Mouse (Mus musculus): ENCODE measurements around the gene Gm5800. TPM values are rescaled to one million over a fixed set of nuclear protein-coding genes. Genes with fewer than 3 reads are reported as not detected.
"Not testable (repeated sequence)": the region's sequence is repeated elsewhere in the genome, so short reads cannot be mapped to it uniquely, and the experiment has no call there.

Gm5800 gene
- not detected in 2 replicates for polyA plus RNA-seq (2015; fragmentation: Nextera tagmentation; extraction: Ambion mirVana)

GRCm38 (mm10) chr14:51717083-51717482 is at the start of gene Gm5800:
TSS of gene Gm5800 (minus strand) at chr14:51717183.
- Histone ChIP-seq H3K4me1 (no peaks in the 10 kb centered on the region), H3K9me3 (replicated peaks) (no peaks in the 10 kb centered on the region), H3K36me3 (ENCODE audit: poor library complexity, severe bottlenecking) (no peaks in the 10 kb centered on the region), H3K9ac (no peak within 1 kb of the TSS), H3K4me3 (no peak within 1 kb of the TSS), H3K27me3 (no peaks in the 10 kb centered on the region), H3K27ac (no peak within 1 kb of the TSS), H3K4me2 (no peak within 1 kb of the TSS)
- ATAC-seq = no peak
- WGBS = 66% methylated on average over 1 of the region's 1 CpGs

- ATAC-seq = no peak
- no peak overlapping the region for H3K4me3 ChIP-seq
- no peaks in the 10 kb centered on the region for H3K9me3 ChIP-seq (replicated peaks)
- H3K4me1 ChIP-seq = no peaks in the 10 kb centered on the region
- no peaks in the 10 kb centered on the region for H3K27me3 ChIP-seq
- 79% methylated on average over 2 of the region's 2 CpGs for WGBS
- H3K9ac ChIP-seq = no peak overlapping the region
- no peak overlapping the region for H3K27ac ChIP-seq
- H3K4me2 ChIP-seq = no peak overlapping the region
- H3K36me3 ChIP-seq (ENCODE audit: poor library complexity, severe bottlenecking) = no peaks in the 10 kb centered on the region
Measured at GRCm38 (mm10) chr14:51755944-51756343, 39.0 kb upstream of the Gm5800 start.

- Histone ChIP-seq H3K9me3 (replicated peaks) (no peaks in the 10 kb centered on the region), H3K27ac (no peak overlapping the region), H3K4me2 (peak overlapping the region; percentile 65), H3K9ac (no peak overlapping the region), H3K4me1 (peaks cover 24% of the 10 kb centered on the region), H3K36me3 (ENCODE audit: poor library complexity, severe bottlenecking) (no peaks in the 10 kb centered on the region), H3K4me3 (peak overlapping the region; percentile 33), H3K27me3 (peaks cover 51% of the 10 kb centered on the region)
- ATAC-seq = 0 out of 2 replicates have a peak, but pooled peaks have one; percentile 50
- WGBS = 1% methylated on average over 42 of the region's 42 CpGs
Measured at GRCm38 (mm10) chr14:51740347-51741170, 23.6 kb upstream of the Gm5800 start.

- peaks cover 51% of the 10 kb centered on the region for H3K27me3 ChIP-seq
- no peak overlapping the region for H3K27ac ChIP-seq
- 2% methylated on average over 23 of the region's 24 CpGs for WGBS
- no peaks in the 10 kb centered on the region for H3K36me3 ChIP-seq (ENCODE audit: poor library complexity, severe bottlenecking)
- H3K4me3 ChIP-seq = peak overlapping the region; percentile 22
- H3K9me3 ChIP-seq (replicated peaks) = no peaks in the 10 kb centered on the region
- peak overlapping the region; percentile 65 for H3K4me2 ChIP-seq
- H3K9ac ChIP-seq = no peak overlapping the region
- ATAC-seq = no peak
- peaks cover 24% of the 10 kb centered on the region for H3K4me1 ChIP-seq
Measured at GRCm38 (mm10) chr14:51739150-51739993, 22.4 kb upstream of the Gm5800 start.

- 2% methylated on average over 29 of the region's 29 CpGs for WGBS
- Histone ChIP-seq H3K27ac (no peak overlapping the region), H3K4me1 (peaks cover 24% of the 10 kb centered on the region), H3K9me3 (replicated peaks) (no peaks in the 10 kb centered on the region), H3K27me3 (peaks cover 51% of the 10 kb centered on the region), H3K4me3 (peak overlapping the region; percentile 22), H3K9ac (no peak overlapping the region), H3K4me2 (peak overlapping the region; percentile 65), H3K36me3 (ENCODE audit: poor library complexity, severe bottlenecking) (no peaks in the 10 kb centered on the region)
- no peak for ATAC-seq
Measured at GRCm38 (mm10) chr14:51738411-51739149, 21.6 kb upstream of the Gm5800 start.

GRCm38 (mm10) chr14:51737967-51738366 is 21.0 kb upstream of the Gm5800 start:
- Histone ChIP-seq H3K9me3 (replicated peaks) (no peaks in the 10 kb centered on the region), H3K4me3 (no peak overlapping the region), H3K36me3 (ENCODE audit: poor library complexity, severe bottlenecking) (no peaks in the 10 kb centered on the region), H3K27ac (no peak overlapping the region), H3K4me1 (peaks cover 24% of the 10 kb centered on the region), H3K9ac (no peak overlapping the region), H3K27me3 (peaks cover 51% of the 10 kb centered on the region), H3K4me2 (no peak overlapping the region)
- WGBS = 9% methylated on average over 12 of the region's 12 CpGs
- no peak for ATAC-seq

- not testable (repeated sequence) for H3K27ac ChIP-seq; H3K9ac ChIP-seq; H3K27me3 ChIP-seq; H3K4me2 ChIP-seq; ATAC-seq; H3K9me3 ChIP-seq (replicated peaks); H3K4me3 ChIP-seq; H3K4me1 ChIP-seq; H3K36me3 ChIP-seq (ENCODE audit: poor library complexity, severe bottlenecking)
- 93% methylated on average over 2 of the region's 2 CpGs for WGBS
Measured at GRCm38 (mm10) chr14:51695368-51695767, 21.6 kb downstream of the Gm5800 start, which contains the start of gene Gm17079. TSS of gene Gm17079 (minus strand) at chr14:51695468.

- Histone ChIP-seq H3K4me2 (no peak overlapping the region), H3K36me3 (ENCODE audit: poor library complexity, severe bottlenecking) (no peaks in the 10 kb centered on the region), H3K9ac (no peak overlapping the region), H3K27me3 (no peaks in the 10 kb centered on the region), H3K4me3 (no peak overlapping the region), H3K9me3 (replicated peaks) (no peaks in the 10 kb centered on the region), H3K27ac (no peak overlapping the region), H3K4me1 (no peaks in the 10 kb centered on the region)
- ATAC-seq = no peak
- WGBS = 92% methylated on average over 5 of the region's 5 CpGs
Measured at GRCm38 (mm10) chr14:51677269-51677668, 39.7 kb downstream of the Gm5800 start.

Other genes with a start within 250 kb of the Gm5800 start
- gene Gm5622, start 164.4 kb downstream of the Gm5800 start, polyA plus RNA-seq (2015; fragmentation: Nextera tagmentation; extraction: Ambion mirVana) = not detected in 2 replicates
- not detected in 2 replicates for gene Gm17175, start 143.1 kb downstream of the Gm5800 start, polyA plus RNA-seq (2015; fragmentation: Nextera tagmentation; extraction: Ambion mirVana)
- not detected in 2 replicates for gene Gm17174, start 125.0 kb downstream of the Gm5800 start, polyA plus RNA-seq (2015; fragmentation: Nextera tagmentation; extraction: Ambion mirVana)
- not detected in 2 replicates for gene Gm17078, start 105.9 kb downstream of the Gm5800 start, polyA plus RNA-seq (2015; fragmentation: Nextera tagmentation; extraction: Ambion mirVana)
- gene Gm4181, start 81.5 kb downstream of the Gm5800 start, polyA plus RNA-seq (2015; fragmentation: Nextera tagmentation; extraction: Ambion mirVana) = not detected in 2 replicates
- gene Gm17079, start 21.7 kb downstream of the Gm5800 start, polyA plus RNA-seq (2015; fragmentation: Nextera tagmentation; extraction: Ambion mirVana) = not detected in 2 replicates
- not detected in 2 replicates for gene Ang4, start 56.4 kb upstream of the Gm5800 start, polyA plus RNA-seq (2015; fragmentation: Nextera tagmentation; extraction: Ambion mirVana)
- not detected in 2 replicates for gene AY358078, start 82.9 kb upstream of the Gm5800 start, polyA plus RNA-seq (2015; fragmentation: Nextera tagmentation; extraction: Ambion mirVana)
- gene Ear6, start 136.5 kb upstream of the Gm5800 start, polyA plus RNA-seq (2015; fragmentation: Nextera tagmentation; extraction: Ambion mirVana) = not detected in 2 replicates
- 60.5 and 76.5 TPM in 2 replicates for gene Mettl17, start 167.7 kb upstream of the Gm5800 start, polyA plus RNA-seq (2015; fragmentation: Nextera tagmentation; extraction: Ambion mirVana)
- 1.3 and 1.5 TPM in 2 replicates for gene Slc39a2, start 175.7 kb upstream of the Gm5800 start, polyA plus RNA-seq (2015; fragmentation: Nextera tagmentation; extraction: Ambion mirVana)
- 98.2 and 99.0 TPM in 2 replicates for gene Ndrg2, start 197.0 kb upstream of the Gm5800 start, polyA plus RNA-seq (2015; fragmentation: Nextera tagmentation; extraction: Ambion mirVana)
- not detected in 2 replicates for gene Tppp2, start 201.2 kb upstream of the Gm5800 start, polyA plus RNA-seq (2015; fragmentation: Nextera tagmentation; extraction: Ambion mirVana)
- gene Rnase13, start 205.6 kb upstream of the Gm5800 start, polyA plus RNA-seq (2015; fragmentation: Nextera tagmentation; extraction: Ambion mirVana) = not detected in 2 replicates